Mouse (Mus musculus): ENCODE measurements around the gene Loxl4.

Gene Loxl4

DNA sequence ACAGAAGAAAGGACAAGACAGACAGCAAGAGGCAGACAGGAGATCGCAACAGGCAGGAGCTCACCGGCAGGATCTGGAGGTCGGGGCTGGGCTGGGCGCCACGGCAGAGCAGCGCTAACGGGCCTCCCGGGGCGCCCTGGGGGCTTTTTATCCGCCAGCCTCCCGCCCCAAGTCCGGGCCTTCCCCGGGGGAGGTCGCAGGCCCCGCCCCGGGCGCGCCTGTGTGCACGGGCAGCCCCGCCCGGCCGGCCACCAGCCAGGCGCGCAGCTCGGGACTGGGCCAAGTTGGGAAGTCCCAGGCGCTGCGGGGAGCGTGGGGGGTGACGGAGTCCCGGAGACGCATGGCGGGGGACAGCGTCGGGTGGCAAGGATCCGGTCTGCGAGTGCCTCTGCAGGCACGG, at the start of gene Loxl4:
TSS of gene Loxl4 (minus strand) at position 160 of the 400 bp plus-strand sequence.
- in situ Hi-C loops (cut with MboI, MseI) = no loop called here

DNA sequence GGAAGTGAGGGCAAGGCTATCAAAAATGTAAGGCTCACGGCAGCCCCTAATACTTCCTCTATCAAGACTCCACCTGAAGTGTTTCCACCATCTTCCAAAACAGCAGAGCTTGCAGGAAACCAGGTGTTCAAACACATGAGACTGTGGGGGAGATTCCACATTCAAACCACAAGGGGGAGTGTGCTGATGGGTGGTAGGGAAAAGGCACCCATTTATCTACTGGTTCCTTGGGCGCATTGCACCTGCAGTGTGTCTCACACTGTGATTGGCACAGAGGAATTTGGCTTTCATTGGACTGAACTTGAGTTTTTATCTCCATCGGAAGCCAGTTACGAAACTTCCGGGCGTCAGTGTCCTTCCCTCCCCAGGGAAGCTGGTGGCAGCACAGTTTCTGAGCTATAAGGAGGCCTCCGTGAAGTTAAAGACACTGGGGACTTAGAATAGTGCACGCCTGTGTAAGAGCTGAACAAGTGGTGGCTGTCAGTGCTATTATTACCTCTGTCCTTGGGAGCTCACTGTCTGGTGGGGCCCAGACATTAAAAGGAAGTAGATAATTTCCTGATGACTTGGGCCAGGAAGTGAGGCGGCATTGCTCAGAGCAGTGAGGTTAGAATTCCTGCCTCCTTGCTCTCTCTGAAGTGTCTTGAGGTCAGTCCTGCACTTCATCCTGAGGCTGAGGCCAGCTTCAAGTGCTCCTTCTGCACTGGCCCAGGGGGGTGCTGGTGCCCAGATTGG, 49.0 kb upstream of the Loxl4 start:
- in situ Hi-C loops (cut with MboI, MseI) = no loop called here

GRCm38 (mm10) chr19:42660244-42660565, 47.6 kb upstream of the Loxl4 start:
- in situ Hi-C loops (cut with MboI, MseI) = no loop called here

DNA sequence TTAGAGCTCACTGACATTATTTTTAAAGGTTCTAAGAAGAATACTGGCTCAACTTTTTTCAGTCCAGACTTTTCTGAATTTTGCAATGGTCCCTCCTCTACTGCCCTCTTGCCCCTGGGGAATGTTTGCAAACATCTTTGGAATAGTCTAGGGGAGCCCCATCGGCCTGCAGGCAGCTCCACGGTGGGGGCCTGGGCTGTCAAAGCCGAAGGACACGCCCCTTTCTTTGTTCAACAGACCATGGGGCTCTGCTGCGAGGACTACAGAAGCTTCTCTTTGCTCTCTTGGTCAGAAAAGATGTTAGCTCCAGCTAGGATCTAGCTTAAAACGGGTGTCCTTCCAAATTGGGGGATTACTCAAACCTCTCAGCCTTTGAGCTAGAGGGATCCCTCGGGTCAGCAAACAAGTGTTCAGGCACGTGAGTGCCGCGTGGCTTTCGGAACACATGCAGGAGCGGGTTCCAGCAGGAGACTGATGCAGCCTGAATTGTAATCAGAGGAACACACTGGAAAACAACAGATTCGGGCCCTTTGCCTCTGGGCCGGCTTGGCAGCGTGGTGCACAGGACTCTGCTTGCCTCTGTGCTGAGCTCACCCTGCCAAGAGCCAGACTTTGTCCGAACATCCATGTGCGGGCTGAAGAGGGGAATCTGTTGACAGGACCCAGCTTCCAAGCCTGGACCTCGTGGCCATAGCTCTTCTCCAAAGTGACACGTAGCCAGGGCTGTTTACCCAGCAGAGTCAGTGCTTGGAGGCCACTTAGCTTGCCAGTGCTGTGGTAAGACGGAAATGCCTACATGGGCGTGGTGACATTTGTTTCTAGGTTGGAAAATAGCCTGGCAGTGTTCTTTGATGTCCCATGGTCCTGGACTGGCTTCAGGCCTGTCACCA, 47.0 kb upstream of the Loxl4 start:
- in situ Hi-C loops (cut with MboI, MseI) = no loop called here

- in situ Hi-C loops (cut with MboI, MseI) = no loop called here
Measured at GRCm38 (mm10) chr19:42658435-42659135, 46.0 kb upstream of the Loxl4 start.

DNA sequence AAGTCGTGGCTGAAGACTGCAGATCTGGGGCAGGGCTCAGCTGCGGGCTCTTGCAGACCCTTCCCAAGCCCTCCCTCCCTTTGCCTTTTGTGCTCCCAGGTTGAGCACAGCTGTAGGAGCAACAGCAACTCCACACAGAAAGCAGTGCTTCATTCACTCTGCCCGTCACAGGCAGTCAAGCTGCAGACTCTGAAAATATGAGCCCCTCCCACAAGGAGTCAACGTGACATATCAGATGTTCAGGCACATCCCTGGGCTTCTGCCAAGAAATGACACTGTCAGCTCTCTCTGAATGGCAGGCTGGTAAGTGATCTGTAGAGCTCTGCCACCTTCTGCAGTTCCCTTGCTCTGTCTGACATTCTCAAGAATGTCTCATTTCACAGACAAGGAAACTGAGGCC, 45.2 kb upstream of the Loxl4 start:
- in situ Hi-C loops (cut with MboI, MseI) = no loop called here

DNA sequence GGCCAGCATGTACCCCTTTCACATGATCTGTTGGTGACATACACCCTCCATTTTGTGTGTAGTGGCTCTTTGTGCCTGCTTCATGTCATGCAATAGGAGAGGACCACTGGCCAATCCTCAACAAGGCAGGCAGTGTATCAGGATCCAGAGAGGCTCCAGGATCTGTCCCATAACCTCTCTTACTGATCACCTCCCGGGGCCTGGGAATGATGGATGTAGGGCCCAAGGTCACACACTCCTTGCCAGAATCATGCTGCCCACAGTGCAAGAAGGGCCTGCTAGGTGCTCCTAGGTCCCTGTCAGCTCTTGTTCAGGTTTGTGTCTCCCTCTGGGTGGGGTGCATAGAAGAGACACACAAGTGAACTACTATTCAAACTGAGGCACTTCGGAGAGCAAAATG, 44.7 kb upstream of the Loxl4 start:
- in situ Hi-C loops (cut with MboI, MseI) = no loop called here

DNA sequence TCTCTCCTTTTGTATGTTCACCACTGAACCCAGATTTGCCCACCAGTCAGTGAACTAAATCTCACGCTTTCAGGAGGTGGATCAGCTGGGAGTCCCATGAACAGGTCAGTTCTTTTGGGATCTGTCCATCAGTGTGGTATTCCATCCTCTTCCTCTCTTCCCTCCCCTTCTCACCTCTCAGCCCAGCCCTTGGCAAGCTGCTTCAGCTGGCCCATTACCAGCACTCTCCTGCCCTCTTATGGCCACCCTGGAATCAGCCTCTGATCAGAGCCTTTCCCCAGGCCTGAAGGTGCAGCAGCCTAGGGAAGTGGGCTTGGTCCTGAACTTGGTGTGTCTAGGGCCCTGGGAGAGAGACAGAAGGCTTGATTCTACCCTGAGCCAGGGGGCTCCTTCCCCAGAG, 42.4 kb upstream of the Loxl4 start:
- in situ Hi-C loops (cut with MboI, MseI) = no loop called here

- in situ Hi-C loops (cut with MboI, MseI) = no loop called here
Measured at GRCm38 (mm10) chr19:42653091-42653490, 40.5 kb upstream of the Loxl4 start.

GRCm38 (mm10) chr19:42652425-42652824, 39.8 kb upstream of the Loxl4 start:
- in situ Hi-C loops (cut with MboI, MseI) = no loop called here

DNA sequence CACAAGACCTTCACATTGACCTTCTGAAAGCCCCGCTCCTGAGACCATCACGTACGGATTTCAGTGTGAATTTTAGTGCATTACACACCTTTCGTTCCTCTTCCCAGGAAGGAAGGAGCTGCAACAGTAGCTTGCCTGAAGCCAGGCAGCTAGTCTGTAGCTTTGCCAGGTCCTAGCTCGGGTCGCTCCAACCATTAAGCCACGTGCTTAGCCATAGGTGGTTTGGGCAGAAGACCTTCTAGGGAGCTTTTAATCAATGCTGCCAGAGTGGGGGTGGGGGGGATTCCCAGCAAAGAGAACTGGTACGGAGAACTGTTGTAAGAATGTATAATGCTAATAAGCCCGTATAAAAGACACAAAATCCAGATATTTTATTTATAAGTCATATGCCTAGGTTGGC, 27.6 kb upstream of the Loxl4 start:
- in situ Hi-C loops (cut with MboI, MseI) = no loop called here

DNA sequence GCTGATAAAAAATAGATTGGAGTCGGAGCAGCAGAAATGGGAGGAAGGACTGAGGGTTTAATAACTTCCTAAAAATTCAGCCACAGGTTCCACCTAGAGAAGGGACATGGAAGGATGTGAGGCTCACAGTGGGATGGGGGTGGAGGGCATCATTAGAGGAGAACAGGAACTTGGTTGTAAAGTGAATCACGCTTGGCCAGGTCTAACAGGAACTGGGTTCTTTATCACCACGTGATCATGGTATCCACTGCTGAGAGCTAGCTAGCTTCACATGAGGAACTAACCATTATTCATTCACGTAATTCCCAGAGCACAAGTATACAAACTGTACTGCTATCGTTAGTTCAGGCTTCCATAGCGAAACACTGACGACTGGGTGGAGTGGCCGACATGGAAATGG, 26.9 kb upstream of the Loxl4 start:
- in situ Hi-C loops (cut with MboI, MseI) = no loop called here

- in situ Hi-C loops (cut with MboI, MseI) = no loop called here
Measured at GRCm38 (mm10) chr19:42638604-42639481, 26.2 kb upstream of the Loxl4 start.

- in situ Hi-C loops (cut with MboI, MseI) = no loop called here
Measured at GRCm38 (mm10) chr19:42636631-42637030, 24.0 kb upstream of the Loxl4 start.

GRCm38 (mm10) chr19:42633650-42634049, 21.0 kb upstream of the Loxl4 start:
- in situ Hi-C loops (cut with MboI, MseI) = no loop called here

- in situ Hi-C loops (cut with MboI, MseI) = no loop called here
Measured at GRCm38 (mm10) chr19:42632301-42632700, 19.7 kb upstream of the Loxl4 start.

GRCm38 (mm10) chr19:42631541-42631961, 18.9 kb upstream of the Loxl4 start:
- in situ Hi-C loops (cut with MboI, MseI) = no loop called here

GRCm38 (mm10) chr19:42628068-42628467, 15.5 kb upstream of the Loxl4 start:
- in situ Hi-C loops (cut with MboI, MseI) = no loop called here

DNA sequence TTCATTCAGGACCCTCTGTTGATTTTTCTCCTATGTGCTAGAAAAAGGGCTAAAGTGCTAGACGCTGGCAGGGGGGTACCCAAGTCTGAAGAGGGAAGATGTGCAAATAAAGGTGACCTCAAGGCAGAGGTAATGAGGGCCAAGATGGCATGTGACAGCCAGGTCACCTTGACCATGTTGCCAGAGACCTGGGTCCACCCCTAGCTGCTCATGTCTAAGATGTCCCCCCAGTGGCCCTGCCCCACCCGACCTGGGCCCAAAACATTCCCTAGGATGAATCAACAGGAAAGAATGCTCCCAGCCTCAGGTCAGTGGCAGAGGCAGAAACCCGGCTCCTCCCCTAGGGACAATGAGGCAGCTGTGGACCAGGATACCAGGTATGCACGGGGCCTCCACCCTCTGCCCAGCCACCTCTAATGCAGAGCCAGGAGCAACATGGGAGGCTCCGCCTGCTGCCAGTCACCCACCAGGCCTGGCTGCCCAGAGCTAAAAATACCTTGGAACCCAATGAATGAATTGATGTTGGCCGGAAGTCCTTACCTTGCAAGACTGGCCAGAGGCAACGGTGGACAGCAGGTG, 1.1 kb upstream of the Loxl4 start:
- in situ Hi-C loops (cut with MboI, MseI) = no loop called here

- in situ Hi-C loops (cut with MboI, MseI) = no loop called here
Measured at GRCm38 (mm10) chr19:42613116-42613515, 503 bp upstream of the Loxl4 start.

GRCm38 (mm10) chr19:42611746-42612145, 867 bp downstream of the Loxl4 start:
- in situ Hi-C loops (cut with MboI, MseI) = no loop called here
